In the genomic region with DNA sequence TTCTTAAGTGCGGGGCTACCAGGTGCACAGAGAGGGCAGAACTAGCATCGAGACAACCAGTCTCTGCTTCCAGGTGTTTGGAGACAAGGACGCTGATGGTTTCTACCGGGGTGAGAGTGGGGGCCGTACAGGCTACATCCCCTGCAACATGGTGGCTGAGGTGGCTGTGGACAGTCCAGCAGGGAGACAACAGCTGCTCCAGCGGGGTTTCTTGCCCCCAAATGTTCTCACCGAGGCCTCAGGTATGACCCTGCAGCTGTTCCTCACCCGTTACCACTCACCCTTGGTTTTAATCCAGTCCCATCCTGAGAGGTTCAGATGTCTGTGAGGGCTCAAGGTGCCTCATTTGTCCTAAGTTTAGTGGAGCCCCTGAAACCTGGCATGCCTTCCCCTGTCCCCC, we compare ENCODE assay signal across 14 mouse cellular contexts.
"Had no signal": no experiment of that assay in that cellular context is flagged by ENCODE, and none has a peak within 500 bp of the region (broad histone marks: within the 10 kb centered on the region; RNA-seq: fewer than 3 reads in every experiment).

No protein-coding gene starts in this region.

- DNase-seq: liver, postnatal 0 days; lung, adult 2 months; lung, postnatal 14 days; lung, postnatal 36 days; retina, postnatal 1 day; right cerebral cortex, adult 18-20 months; right cerebral cortex, postnatal 25 days; right cerebral cortex, postnatal 4 days; spleen, adult 18-20 months; thymus, adult 2 months; thymus, postnatal 25 days had no signal

- ATAC-seq: liver, postnatal 0 days; lung, postnatal 0 days; midbrain, embryonic 13.5 days; midbrain, embryonic 15.5 days had no signal
